Mouse (Mus musculus) bone marrow macrophage, adult 2 months (primary cell): Measurements from ENCODE around the gene Vamp2. TPM values are rescaled to one million over a fixed set of nuclear protein-coding genes. Genes with fewer than 3 reads are reported as not detected.

Experiments
- H3K27ac ChIP-seq: 2 replicates; pipeline ENCODE4 v1.5.1; 2012; ENCODE audit warnings: low read depth, low read length; ENCODE audit not compliant: insufficient read depth
- H3K4me1 ChIP-seq: 2 replicates; pipeline ENCODE4 v1.6.1; 2012; ENCODE audit warnings: low read length; ENCODE audit not compliant: control insufficient read depth, insufficient read depth
- H3K4me3 ChIP-seq: 2 replicates; pipeline ENCODE4 v1.5.1; 2012; ENCODE audit warnings: mild to moderate bottlenecking, low read length, moderate library complexity; ENCODE audit not compliant: insufficient read depth
- CTCF ChIP-seq: IDR thresholded peaks from 2 replicates; pipeline ENCODE4 v1.5.1; 2012; ENCODE audit warnings: low read depth, mild to moderate bottlenecking, low read length, moderate library complexity
- POLR2A ChIP-seq: IDR thresholded peaks from 2 replicates; pipeline ENCODE4 v1.6.1; 2012; ENCODE audit warnings: mild to moderate bottlenecking, low read depth, low read length, borderline replicate concordance
- polyA plus RNA-seq: library from polyadenylated mRNA; stranded (reverse); fragments of >200 nt; gene quantifications from 2 replicates; pipeline ENCODE4 v1.2.4, GENCODE M21; 2012; ENCODE audit not compliant: missing spikeins, insufficient read depth, insufficient read length

Vamp2 gene
- polyA plus RNA-seq, 1 experiment = 79.4 TPM

DNA sequence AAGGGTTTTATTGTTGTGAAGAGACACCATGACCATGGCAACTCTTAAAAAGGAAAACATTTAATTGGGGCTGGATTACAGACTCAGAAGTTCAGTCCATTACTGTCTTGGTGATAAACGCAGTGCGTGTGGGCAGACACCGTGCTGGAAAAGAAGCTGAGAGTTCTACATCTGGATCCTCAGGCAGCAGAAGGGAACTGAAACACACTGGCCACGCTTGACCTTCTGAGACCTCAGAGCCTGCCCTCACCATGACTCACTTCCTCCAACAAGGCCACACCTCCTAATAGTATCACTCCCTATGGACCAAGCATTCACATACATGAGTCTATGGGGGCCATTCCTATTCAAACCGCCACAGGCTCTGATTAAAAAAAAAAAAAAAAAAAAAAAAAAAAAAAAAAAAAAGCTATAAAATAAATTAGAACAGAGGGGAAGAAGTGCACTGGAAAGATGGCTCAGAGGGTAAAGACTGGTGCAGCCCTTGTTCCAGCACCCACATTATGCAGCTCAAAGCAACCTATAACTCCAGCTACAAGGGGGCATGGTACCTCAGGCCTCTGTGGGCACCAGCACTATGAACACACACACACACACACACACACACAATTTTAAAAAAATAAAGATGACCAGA lies 9.4 kb upstream of the Vamp2 start:
- Histone ChIP-seq H3K4me3 (no peak overlapping the region), H3K27ac (peak overlapping the region; percentile 57), H3K4me1 (peaks cover 26% of the 10 kb centered on the region)
- TF ChIP-seq CTCF (no peak), POLR2A (no peak)

DNA sequence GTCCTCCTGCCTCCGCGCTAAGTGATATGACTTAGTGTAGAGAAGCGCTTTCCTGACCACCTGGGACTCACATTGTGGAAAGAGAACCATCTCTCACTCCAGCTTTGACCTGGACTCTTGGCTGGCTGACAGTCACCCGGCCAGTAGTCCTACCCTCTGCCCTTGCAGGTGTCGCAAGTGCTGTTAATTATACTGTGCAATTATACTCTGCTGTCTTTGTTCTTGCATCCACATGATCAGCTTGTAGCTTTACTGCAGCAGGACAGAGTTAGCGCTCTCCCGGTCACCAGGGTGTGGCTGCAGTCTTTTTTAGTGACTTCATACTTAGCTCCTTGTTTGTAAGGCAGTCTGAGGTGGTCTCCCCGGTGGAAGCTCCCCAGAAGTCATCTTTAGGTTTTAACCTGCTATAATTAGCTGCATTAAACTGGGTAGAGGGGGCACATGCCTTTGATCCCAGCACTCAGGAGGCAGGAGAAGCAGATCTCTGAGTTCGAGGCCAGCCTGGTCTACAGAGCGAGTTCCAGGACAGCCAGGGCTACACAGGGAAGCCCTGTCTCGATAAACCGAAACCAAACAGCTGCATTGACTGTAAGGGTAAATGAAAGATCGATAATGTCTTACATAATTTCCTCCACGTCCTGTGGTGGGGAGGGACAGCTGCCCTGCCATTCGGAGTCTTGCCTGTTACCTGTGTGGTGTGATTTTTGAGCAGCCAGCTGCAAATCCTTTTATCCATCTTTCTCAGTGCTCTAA lies 8.0 kb upstream of the Vamp2 start:
- Histone ChIP-seq H3K4me3 (no peak overlapping the region), H3K27ac (no peak overlapping the region), H3K4me1 (peaks cover 21% of the 10 kb centered on the region)
- TF ChIP-seq POLR2A (no peak), CTCF (no peak)

DNA sequence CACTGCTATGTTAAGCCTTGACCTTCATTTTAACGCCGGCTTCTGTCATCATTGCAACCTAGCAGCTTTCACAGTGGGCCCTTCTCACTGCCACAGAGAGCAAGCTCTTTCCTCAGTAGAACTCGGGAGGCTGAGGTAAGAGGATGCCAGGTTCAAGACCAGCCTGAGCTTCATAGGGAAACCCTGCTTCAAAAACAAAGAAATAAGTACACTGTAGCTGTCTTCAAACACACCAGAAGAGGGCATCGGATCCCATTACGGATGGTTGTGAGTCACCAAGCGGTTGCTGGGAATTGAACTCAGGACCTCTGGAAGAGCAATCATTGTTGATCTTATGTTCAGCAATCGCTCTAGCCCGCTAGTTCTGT lies 7.5 kb upstream of the Vamp2 start:
- Histone ChIP-seq H3K4me3 (no peak overlapping the region), H3K4me1 (peaks cover 21% of the 10 kb centered on the region), H3K27ac (no peak overlapping the region)
- TF ChIP-seq CTCF (no peak), POLR2A (no peak)

DNA sequence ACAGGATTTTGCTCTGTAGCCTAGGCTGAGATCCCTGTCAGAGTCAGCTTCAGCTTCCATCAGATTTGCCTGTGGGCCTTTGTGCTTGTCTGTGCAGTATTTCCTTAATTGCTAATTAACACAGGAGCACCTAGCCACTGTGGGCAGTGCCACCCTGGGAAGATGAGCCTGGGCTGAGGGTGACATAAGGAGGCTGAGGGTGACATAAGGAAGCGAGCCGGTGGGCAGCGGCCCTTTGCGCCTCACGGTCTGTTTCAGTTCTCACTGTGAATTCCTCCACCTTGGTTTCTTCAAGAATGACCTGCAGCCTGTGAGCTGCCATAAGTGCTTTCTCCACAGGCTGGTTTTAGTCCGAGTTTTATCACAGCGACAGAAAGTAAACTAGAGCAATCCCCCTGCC lies 6.7 kb upstream of the Vamp2 start:
- Histone ChIP-seq H3K4me3 (no peak overlapping the region), H3K4me1 (peaks cover 20% of the 10 kb centered on the region), H3K27ac (no peak overlapping the region)
- TF ChIP-seq CTCF (no peak), POLR2A (no peak)

DNA sequence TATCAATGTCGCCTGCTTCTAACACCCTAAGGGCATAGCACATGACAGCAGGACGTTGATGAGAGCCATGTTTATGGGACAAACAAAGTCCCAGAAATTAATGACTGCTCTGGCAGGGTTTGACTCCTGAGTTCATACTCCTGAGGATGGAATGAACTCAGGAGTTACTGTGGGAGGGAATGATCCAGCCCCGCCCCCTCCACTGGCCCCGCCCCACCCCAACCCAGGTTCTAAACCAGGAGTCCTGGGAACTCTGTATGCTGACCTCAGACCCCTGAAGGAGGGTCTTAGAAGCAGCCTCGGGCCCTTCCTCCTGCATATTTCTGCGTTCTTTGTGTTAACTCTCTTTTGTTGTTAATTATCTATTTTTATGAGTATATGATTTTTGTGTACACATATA lies 2.7 kb upstream of the Vamp2 start:
- H3K4me3 ChIP-seq = no peak overlapping the region
- TF ChIP-seq CTCF (no peak), POLR2A (no peak)
- peaks cover 5% of the 10 kb centered on the region for H3K4me1 ChIP-seq
- H3K27ac ChIP-seq = no peak overlapping the region

DNA sequence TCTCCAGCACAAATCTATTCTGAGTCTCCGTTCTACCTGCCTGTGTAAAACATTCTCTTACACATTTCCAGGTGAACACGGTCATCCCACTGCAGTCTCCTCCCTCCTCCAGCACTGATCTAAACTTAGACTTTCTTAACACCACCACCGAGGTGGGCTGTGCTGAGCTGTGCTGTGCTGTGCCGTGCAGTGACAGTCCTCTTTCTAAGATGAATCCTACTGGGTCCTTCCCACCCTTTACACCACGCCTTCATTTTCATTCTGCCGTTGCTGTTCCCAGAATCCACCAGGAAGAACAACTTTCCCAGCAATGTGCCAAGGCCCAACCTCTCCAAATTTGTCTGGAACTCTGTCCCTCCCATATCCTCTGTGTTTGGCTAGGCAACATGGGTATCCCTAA lies 1.9 kb upstream of the Vamp2 start:
- H3K4me3 ChIP-seq = no peak overlapping the region

DNA sequence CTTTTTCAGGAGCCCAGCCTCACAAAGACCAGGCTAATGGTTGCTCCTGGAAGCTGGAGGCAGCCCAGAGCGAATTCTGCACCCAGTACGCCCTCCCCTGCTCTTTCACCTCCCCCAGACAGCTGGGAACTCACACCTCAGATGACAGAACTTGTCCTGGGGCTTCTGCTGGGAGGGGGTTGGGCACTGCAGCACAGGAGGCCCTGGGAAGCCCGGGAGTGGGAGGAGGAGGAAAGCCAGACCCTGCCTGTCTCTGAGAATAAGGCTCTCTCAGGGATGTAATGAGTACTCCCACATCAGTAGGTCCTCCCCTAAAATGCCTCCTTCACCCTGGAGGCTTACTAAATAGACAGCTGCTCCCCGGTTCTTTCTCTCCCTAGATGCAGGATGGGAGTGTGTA lies 1.2 kb upstream of the Vamp2 start:
- Histone ChIP-seq H3K4me3 (no peak overlapping the region), H3K4me1 (peaks cover 5% of the 10 kb centered on the region), H3K27ac (no peak overlapping the region)
- TF ChIP-seq POLR2A (no peak), CTCF (no peak)

More for the DNA sequence above, 1.9 kb upstream of the Vamp2 start:
- no peak overlapping the region for H3K27ac ChIP-seq
- peaks cover 5% of the 10 kb centered on the region for H3K4me1 ChIP-seq
- TF ChIP-seq POLR2A = no peak
- no peak for TF ChIP-seq CTCF

DNA sequence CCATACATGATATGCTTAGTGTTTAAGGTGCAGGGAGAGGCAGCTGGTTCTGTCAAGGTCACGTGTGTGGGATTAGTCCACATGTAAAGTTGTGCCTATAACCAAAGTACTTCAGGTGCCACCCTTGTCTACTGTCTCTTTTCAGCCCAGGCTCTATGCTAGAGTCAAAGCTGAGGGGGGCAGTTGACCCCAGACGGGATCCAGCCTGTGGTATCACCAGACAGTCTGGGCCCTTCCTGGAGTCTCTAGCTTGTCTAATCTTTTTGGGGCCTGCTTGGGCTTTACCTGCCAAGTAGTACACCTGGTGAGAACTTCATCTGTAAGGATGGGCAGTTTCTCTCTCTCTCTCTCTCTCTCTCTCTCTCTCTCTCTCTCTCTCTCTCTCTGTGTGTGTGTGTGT lies 693 bp upstream of the Vamp2 start:
- H3K4me3 ChIP-seq = peak overlapping the region; percentile 99; the same call in 1 of the 2 replicates
- peaks cover 5% of the 10 kb centered on the region for H3K4me1 ChIP-seq
- TF ChIP-seq POLR2A (no peak), CTCF (no peak)
- H3K27ac ChIP-seq = no peak overlapping the region

DNA sequence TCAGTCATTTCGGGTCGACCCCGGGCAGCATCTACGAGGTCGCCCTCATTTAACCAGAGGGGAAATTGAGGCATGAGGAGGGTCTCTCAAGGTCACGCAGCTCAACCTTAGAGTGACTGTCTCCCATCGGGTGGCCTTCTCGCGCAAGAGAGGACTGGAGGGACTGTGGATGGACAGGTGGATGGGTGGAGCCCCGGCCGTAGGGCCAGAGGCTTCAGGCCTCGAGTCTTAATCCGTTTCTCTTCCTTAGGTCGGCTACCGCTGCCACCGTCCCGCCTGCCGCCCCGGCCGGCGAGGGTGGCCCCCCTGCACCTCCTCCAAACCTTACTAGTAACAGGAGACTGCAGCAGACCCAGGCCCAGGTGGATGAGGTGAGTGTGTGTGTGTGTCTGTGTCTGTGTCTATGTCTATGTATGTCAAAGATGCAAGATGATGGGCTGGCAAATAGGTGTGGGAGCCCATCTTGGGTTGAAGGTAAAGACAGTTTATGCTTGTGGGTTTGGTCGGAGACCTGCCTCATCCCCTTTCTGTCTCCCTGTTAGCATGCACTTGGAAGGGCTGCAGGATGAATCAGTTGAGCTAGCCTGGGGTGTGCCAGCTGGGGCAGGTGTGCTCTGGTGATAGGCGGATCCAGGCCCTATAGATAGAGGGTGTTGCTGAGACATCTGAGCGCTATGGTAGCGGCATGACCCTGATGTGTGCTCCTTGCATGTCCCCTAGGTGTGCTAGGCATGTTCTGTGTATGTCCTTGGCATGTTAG lies 746 bp downstream of the Vamp2 start:
- Histone ChIP-seq H3K4me3 (peak overlapping the region; percentile 99), H3K27ac (peak overlapping the region; percentile 74), H3K4me1 (peaks cover 5% of the 10 kb centered on the region)
- no peak for TF ChIP-seq CTCF
- no peak for TF ChIP-seq POLR2A
